Mouse (Mus musculus) thymus, postnatal 36 days (tissue): ENCODE measurements around the gene Tmem141.

Experiments
- DNase-seq, 2 experiments: peaks; one replicate each; pipeline ENCODE4 v3.0.0; 2022; ENCODE audit warnings: mixed read lengths in 2 of 2

Tmem141 gene

DNA sequence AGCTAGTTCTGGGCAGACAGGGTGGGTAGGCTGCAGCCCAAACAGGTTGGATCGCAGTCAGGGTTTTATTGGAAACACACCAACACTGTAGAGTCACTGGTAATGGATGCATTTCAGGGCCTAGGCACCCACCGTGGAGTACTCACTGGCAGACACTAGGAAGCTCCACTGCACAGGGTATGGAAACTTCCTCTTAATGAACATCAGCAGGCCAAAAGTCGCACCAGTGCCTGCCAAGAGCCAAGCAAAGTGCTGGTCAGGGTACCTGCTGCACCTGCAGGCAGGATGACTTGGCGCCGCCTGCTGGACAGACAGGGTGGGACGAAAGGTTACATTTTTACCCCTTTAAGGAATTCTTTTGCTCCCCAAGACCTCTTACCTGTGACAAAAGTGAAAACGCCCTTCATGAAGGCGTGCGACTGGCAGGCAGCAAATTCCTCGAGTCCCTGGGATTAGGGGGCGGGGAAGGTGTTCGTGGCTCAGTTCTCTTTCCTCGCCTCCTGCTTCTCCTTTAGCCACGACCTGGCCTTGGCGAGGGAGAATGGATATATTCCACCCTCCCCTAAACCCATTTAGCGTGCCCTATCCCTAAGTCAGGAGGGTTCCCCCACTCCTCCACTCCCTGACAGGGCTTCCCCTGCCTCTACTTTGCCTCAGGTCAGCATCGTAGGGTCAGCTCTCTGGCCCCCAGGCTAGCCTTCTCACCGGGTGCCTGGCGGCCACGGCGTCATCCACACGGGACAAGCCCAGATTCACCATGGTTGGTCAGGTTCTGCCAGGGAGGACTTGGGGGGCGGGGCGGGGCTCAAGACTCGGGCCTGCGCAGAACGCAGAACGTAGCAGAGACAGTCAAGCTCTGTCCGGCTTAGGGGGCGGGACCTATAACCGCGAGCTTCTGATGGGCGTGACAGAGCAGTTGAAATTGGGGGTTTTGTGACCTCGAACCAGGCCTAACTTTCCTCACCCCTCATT, at the start of gene Tmem141:
Gene Tmem141 (minus strand): TSS at position 777 of the 972 bp plus-strand sequence.
- peak; percentile 60 to 64 for DNase-seq

DNA sequence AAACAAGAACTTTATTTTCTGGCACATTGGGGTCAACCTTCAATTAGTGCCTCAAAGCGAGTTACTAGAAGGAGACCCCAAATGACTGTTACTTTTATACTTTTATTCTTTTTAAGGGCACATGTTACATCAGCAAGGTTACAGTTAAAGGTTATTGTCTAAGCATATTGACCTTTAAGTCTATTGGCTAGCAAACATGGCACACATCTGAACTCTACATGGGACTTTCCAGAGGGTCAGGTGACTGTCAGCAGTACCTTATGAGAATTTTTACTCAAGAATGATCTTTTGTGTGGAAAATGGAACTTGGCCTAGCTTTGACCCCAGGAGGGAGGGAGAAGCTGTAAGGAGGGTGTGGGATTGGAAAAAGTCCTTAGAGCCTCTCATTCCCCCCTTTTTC, 44.7 kb upstream of the Tmem141 start:
- no peak for DNase-seq

DNA sequence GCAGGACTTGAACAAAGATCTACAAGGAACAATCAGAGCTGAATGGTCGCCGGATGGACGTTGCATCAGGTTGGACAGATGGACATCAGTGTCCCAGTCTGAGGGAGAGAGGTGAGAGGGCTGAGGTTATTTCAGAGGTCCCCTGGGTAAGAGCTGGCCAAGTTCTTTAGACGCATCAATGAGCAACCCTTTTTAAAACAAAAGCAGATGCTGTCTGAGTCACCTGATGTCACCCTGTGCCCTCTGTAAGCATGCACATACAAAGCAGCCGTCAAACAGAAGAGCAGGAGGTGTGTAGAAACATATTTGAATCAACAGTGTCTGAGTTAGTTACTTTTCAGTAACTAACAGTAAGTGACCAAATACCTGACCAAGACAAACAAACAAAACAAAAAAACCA, 42.3 kb upstream of the Tmem141 start:
- no peak for DNase-seq

DNA sequence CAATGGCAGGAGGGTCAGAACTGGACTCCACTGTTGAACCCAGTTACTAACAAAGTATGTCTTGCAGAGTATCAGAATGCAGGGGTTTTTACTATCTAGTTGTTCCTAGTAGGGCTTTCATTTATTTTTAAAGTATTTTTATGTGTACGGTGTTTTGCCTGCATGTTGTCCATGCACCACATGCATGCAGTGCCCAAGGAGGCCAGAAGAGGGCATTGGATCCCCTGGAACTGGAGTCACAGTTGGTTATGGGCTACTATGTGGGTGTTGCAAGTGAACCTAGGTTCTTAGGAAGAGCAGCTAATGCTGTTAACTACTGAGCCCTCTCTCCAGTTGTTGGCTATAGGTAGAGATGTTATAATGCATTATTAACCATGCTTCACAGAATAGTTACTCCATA, 41.7 kb upstream of the Tmem141 start:
- peak; percentile 68 to 76 for DNase-seq

DNA sequence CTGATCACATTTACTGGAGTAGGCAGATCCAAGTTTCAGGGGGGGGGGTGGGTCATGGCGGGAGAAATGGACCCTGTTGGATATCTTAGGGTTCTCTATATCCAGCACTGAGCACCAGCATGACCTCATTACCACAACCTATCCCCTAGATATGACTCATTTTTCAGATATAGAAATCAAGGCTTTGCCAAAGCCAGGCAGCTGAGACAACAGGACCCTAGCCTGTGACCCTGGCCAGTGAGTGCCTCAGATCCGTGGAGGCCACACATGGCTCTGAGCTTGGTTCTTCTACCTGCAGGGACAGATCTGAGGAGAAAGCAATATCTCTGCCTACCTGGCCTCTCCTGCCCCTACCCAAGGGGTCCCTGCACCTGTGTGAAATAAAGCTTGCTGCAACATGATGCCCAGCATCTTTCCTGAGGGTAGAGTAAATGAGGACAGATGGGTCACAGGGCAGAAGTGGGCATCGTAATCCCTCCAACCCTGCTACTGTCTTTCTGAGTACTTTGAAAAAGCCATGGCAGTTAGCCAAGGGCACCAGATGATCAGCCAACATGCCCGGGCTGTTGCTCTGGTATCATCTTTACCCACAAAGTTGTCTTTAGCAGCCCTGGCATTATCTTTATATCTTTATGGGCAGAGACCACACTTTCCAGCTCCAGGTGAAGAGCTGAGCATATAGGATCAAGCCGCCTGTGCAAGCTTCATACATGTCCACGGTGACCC, 39.6 kb upstream of the Tmem141 start:
- no peak for DNase-seq

DNA sequence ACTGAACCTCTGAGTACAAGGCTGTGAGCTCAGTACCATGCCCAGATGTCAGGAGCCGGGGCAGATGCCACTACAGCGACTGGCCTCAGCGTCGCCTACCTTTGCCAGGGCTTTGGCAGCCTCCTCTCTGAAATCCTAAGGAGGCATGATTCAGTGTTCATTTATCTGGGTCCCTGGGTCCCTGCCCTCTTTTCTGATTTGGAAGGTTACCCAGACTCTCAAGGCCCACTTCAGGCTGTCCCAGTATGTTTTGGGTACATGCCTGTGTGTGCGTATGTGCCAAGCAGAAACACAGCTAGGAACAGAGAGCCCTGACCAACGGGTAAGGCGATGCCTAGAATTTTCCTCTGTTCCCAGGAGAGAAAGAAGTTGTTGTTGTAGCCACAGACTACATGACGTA, 38.5 kb upstream of the Tmem141 start:
- no peak for DNase-seq

DNA sequence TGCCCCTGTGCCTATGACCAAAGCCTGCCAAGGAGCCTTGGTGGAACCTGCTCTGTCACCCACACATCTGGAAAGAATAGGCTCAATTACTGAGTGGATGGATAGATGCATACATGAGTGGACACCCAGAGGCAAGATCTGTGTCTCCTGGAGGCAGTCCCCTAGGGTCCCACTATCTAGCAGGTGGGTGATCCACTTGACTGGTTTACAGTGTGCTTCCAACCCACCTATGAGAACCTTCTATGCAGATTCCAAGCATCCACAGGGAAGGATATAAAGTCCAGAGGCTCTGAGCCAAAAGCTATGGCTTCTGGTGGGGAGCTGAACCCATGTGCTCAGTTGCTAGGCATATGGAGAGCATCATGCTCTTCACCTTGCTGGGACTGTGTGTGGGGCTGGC, 35.8 kb upstream of the Tmem141 start, which contains the start of gene Lcn5:
Gene Lcn5 (plus strand): TSS at position 301 of the 400 bp plus-strand sequence.
- no peak for DNase-seq

DNA sequence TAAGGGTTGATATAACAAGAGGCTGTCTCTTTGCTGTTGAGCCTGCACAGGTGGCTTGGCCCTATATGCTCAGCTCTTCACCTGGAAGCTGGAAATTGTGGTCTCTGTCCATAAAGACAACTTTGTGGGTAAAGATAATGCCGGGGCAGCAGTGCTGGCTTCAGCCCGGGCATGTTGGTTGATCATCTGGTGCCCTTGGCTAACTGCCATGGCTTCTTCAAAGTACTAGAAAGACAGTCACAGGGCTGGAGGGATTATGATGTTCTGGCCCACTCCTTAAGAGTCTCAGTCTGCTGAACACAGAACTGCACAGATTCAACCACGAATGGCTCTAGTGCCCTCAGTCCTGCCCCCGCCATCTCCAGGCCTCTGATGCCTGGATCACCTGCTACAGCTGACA, 35.4 kb upstream of the Tmem141 start:
- no peak for DNase-seq

DNA sequence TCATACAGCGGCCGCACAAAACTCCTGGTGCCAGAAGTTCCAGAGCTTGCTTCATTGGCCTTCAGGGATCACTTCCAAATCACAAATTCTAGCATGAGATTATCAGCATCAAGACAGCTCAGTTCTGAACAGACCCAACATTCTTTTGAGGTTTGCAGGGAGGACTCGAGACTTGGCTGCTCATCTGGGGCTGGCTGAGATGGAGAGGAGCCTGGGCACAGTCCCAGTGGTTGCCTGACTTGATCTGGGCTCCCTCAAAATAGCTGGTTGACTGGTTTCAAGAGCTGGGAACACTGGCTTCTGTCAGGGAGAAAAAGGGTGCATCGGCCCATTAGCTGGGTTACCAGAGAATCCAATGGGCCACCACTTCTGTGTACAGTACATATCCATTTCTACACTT, 34.9 kb upstream of the Tmem141 start:
- no peak for DNase-seq

DNA sequence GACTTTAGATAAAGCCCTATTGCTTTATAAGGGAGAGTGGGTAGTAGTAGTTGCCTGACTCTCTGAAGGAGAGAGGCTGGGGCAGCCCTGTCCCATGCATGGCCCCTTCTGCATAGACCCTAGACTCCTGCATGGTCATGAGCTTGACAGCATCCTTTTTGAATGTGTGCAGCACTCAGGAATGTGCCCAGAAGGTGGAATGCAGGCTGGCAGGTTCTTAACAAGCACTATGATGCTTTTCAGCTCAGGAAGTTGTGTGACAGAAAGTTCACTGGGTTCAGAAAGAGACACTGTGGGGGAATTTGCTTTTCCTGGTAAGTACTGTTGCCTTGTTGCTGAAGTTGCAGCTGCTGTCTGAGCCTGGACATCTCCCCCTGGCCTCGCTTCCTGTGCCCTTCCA, 32.7 kb upstream of the Tmem141 start:
- no peak for DNase-seq

DNA sequence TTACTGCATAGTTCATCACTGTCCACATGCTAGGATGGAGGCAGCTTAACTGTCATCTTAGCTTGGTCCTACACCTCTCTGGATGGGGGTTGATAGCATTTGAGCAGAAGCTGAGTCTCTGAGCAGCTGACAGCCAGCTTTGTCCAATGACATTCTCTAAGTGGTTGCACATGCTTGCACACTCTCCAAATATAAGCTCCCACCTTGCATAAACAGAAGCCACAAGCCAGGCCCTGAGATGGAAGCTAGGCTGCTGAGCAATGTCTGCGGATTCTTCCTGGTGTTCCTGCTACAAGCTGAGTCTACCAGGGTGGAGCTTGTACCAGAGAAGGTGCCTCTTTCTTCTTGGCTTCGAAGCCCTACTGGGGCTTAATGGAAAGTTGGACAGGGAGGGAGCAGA, 31.1 kb upstream of the Tmem141 start, which contains the start of gene Lcn8:
Gene Lcn8 (plus strand): TSS at position 219 of the 400 bp plus-strand sequence.
- DNase-seq = no peak

DNA sequence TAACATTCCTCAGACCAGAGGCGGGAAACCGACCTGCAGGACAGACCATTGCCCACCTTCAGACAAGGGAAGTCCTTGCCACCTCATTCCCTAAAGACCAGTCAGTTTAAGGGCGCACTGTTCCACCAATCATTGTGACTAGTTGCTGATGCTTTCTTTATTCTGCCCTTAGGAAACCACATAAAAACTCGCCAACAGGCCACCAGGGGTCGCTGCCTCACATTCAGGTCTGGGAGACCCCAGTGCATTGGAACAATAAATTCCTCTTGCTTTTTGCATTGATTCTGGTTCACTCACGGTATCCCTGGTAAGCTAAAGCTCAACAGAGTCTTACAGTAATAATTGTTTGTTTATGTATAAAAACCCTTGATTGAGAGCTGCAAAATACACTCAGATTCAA, 18.1 kb upstream of the Tmem141 start:
- DNase-seq = peak; percentile 47 to 64

DNA sequence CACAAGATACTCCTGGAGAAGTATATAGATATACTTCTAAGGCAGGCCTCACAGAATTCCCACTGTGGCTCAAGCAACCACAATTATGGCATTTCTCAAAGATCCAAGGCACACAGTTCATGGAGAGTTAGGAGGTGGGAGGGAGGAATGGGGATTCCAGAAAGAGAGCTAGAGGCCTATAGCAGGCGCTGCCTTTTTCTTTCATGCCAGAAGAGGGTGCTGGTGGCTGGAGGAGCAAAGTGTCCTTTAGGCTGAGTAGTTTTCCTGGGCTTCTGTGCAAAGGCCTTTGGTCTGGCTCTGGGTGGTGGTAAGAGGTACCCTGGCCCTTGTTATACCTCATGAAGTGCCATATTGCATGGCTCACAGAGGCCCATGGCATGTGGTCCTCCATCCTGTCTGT, 12.2 kb upstream of the Tmem141 start:
- no peak for DNase-seq

DNA sequence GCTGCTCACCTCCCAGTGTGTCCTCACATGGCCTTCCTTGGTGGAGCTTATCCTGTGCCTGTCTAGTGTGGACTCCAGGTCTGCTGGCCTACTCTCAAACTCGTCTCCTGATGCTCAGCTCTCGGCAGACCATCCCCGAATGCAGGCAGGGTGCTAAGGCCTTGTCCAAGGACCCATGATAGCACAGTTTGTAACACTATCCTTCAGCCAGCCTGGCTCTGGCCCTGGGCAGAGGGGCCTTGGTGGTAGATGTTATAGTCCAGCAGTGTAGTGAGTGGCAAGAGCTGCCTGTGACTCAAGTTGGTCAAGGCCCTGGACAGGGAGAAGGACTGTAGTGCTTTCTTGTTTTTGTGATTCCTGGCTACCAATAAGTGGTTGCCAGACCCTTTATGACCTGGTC, 11.8 kb upstream of the Tmem141 start:
- DNase-seq = no peak

DNA sequence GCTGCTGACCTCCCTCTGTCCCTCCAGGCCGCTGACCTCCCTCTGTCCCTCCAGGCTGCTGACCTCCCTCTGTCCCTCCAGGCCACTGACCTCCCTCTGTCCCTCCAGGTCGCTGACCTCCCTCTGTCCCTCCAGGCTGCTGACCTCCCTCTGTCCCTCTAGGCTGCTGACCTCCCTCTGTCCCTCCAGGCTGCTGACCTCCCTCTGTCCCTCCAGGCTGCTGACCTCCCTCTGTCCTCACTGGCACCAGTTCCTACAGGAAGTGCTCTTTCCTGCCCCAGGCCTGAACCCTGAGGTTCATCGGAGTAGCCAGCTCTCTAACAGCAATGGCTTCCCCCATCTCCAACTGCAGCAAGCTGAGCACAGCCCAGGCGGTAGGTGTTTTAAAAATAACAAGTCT, 6.9 kb upstream of the Tmem141 start:
- DNase-seq = no peak

DNA sequence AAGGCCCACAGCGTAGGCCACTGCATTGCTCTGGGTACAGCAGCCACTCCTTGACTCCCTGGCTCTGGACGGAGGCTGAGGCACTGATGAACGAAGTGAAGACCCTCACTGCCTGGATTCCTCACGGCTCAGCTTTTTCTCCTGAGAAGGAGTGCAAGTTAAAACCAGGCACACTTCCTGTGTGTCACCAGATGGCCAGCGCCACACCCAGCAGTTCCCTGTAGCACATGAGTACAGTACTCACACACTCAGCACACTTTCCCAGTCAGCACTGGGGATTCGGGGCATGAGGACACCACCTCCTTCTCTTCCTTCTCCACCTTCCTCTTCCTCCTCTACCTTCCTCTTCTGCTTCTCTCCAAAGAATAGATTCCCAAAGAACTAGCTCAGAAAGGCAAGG, 6.0 kb upstream of the Tmem141 start, which contains the start of gene Fcna:
Gene Fcna (minus strand): TSS at position 220 of the 400 bp plus-strand sequence.
- DNase-seq = no peak

DNA sequence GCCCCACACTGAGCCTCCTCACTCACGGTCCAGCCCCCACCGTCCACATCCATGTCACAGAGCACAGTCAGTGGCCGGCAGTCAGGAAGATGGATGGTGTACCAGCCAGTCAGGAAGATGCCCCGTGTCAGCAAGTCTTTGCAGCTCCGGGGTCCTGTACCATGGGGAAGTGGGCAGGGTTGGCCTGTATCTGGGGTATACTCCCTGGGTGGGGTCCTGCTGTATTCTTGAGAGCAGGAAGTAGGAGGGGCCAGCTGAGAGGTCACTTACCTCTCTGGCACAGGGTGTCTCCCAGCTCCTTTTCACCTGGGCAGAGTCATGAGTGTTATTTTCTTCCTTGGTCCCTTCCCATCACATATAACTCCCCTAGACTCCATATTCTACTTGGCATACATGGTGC, 4.2 kb upstream of the Tmem141 start:
- DNase-seq = no peak

DNA sequence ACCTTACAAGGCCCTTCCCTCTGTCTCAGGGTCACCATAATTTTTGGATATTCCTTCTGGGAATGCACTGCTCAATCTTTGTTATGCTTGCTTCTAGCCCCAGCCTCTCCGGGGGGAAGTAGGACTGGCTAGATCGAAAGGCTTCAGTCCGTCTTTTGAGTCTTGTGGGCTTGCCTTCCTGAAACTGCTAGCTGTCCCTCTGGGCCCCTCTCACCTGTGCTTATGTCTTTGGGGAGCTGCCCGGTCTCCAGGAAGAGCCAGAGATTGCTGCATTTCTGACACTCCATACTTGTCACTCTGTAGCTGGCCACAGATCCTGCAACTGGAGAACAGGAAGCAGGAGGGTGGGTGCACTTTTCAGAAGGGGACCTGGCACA, 965 bp downstream of the Tmem141 start:
- DNase-seq = no peak

DNA sequence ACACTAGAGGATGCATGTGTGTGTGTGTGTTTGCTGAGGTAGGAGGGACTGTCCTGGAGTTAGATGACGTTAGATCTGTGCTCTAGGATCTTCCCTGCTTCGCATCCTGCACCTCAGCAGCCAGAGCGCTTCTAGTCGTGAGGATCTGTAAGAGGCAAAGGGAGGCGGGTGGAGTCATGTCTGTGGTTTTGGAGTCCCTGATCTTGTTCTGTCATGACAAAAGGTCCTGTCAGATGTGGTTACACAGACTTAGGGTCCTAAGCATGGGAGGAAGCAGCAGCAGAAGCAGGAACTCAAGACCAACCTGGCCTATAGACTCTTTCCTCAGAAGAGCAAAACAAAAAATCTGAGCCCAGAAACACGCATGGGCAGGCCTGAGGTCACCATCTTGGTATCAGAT, 1.4 kb downstream of the Tmem141 start:
- peak in 1 of 2 experiments; percentile 22 for DNase-seq

DNA sequence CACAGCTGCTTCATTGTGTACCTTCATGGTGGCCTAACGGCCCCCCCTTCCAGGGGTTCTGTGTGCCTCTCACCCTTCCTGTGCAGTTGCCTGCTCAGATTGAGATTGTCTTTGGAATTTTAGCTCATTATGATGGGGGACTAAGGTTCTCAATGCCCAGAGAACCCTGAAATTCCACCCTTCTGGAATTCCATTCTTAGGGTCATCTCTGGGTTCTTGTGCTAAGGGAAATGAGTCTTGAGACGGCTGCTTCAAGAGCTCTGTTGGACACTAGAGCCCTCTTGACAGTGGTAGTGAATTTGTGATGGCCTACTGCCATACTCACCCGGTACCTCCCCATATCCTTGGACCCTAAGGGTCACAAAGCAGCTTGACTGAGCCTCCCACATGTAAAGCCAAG, 4.2 kb downstream of the Tmem141 start, which contains the start of gene Ccdc183:
Gene Ccdc183 (minus strand): TSS at position 101 of the 400 bp plus-strand sequence.
- DNase-seq = no peak

DNA sequence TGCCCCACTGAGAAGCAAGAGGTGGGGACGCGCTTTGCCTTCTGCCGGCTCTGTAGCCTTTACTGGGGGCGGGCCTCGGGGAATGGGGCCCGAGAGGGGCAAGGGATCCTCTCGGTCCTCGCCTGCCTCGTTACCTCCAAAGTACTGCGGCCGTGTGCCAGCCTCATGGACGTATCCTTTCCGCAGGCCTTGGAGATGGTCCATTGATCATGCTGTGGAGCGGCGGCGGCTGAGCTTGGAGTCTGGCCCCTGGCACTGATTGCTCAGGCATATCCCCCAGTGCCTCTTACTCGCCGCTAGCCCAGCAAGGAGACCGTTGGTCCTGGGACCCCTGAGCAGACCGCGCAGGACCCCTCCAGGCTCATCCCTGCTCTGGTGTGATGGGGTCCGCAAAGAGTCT, 5.4 kb downstream of the Tmem141 start:
- DNase-seq = no peak

DNA sequence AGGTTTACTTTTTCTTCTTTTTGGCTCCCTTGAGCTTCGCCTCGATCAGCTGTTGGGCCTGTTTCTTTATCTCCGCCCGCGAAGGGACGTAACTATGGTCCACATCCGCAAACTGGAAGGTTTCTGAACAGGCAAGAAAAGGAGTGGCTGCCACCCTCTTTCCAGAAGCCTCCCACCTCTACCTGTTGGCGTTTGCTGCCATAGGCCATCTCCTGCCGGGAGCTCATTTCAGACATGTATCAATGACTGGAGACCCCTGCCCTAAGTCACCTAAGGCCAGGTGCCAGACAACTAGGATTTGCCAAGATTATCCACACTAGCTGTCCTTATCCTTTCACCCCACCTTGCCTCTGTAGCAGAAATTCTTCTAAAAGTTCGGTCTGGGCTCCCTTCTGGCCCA, 13.1 kb downstream of the Tmem141 start:
- DNase-seq = no peak

DNA sequence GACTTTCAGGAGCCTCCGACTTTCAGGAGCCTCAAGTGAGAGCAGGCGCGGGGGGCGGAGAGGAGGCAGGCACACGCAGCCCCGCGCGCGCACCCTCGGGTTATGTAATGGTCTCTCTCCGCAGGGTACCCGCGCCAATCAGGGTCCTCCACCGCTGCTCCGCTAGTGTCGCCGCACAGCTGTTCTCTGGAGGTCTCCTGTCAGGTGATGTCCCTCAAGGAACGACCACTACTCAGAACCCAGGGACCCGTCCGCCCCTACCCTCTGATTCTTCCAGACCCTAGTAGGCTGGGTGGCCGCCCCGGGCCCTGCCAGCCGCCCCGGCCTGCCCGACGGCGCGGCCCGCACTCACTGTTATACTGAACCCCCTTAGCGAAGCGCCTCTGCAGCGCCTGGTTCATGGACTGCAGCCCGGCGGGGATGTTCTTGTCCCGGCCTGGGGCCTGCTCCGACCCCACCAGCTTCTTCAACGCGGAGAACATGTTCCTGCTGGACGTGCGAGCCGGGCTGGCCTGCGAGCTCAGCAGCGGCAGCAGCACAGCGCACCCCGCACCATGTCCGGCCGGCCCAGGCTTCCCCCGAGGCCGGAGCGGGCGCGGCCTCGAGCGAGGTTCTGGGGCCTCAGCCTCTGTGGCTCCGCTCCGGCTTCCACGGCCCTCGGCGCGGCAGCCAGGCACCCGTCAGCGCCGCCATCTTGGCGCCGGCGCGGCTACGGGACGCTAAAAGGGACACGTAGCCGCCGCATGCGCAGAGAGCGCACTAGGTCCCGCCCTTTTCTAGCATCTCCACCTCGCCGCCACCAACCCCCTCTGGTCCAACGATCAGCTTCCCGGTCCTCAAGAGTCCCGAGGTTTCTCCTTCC, 13.8 kb downstream of the Tmem141 start, which contains the start of gene Rabl6:
Gene Rabl6 (minus strand): TSS at position 761 of the 862 bp plus-strand sequence.
- DNase-seq = peak; percentile 85 to 88
